Comparison of ENCODE assay signal across 18 mouse cellular contexts in the genomic region with DNA sequence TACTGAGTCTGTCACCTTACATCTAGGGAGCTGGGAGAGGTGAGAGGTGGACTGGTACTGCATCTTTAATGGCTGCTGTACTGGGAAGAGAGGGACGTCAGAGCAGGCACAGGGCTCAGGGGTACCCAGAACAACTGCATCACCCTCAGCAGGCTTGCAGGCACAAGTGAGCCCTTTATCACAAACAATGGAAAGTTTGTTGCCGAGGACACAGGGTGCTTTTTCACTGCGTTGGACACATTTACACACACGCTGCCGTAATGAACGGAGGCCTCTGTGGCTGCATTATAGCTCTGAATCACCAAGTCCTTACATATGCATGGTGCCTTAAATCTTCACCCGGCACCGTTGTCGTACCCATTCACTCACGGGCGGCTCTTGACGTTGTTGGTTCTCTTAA.
DNase-seq lines count a peak whose midpoint lies in the region; ATAC-seq and TF ChIP-seq lines count a peak whose summit lies in the region.
"Had no signal": no experiment of that assay in that cellular context is flagged by ENCODE, and none has a peak within 500 bp of the region (broad histone marks: within the 10 kb centered on the region; RNA-seq: fewer than 3 reads in every experiment).

No protein-coding gene starts in this region.

- peak; percentile 11 for DNase-seq in cerebellum, adult 9-11 months
- DNase-seq in cerebellum, adult 11 months: no peak
- DNase-seq in left cerebral cortex, adult 18-20 months (ENCODE audit: low spot score in 2 of 2): peak; percentile 6 to 8
- DNase-seq in left cerebral cortex, postnatal 10 days (ENCODE audit: extremely low spot score in 1 of 2, low spot score in 2 of 2): no peak
- DNase-seq in left cerebral cortex, postnatal 25 days (ENCODE audit: low spot score in 2 of 2): peak; percentile 14 to 29
- DNase-seq in lung, adult 2 months: no peak
- DNase-seq: adrenal gland, adult 2 months; gastrocnemius, postnatal 36 days; kidney, postnatal 36 days; liver; lung, embryonic 14.5 days had no signal

- intact Hi-C loops in left cerebral cortex, postnatal 10 days (cut with DNase I): no loop called here
- intact Hi-C loops in left cerebral cortex, postnatal 25 days (cut with DNase I): no loop called here

- TF ChIP-seq CTCF in cortical plate, adult 2 months (IDR thresholded peaks at IDR 0.05; ENCODE audit: extremely low read depth, insufficient read depth, low read length): no peak
- no peak for TF ChIP-seq CTCF in lung, adult 2 months (IDR thresholded peaks at IDR 0.05; ENCODE audit: insufficient read depth, low read length)

- H3K27ac ChIP-seq in cortical plate, adult 2 months (ENCODE audit: insufficient read depth, low read length): peak overlapping the region; percentile 69
- H3K27ac ChIP-seq: embryonic facial prominence, embryonic 15.5 days; forebrain, embryonic 13.5 days; hindbrain, embryonic 12.5 days; stomach, postnatal 0 days had no signal

- 87% methylated on average over 12 of the region's 12 CpGs for WGBS in lung, adult 2 months

- ATAC-seq in inflammation-experienced regulatory T-cells, adult 6 months: no peak
- ATAC-seq: forebrain, embryonic 13.5 days; intestine, postnatal 0 days had no signal

- no peak overlapping the region for H3K4me3 ChIP-seq in cortical plate, adult 2 months (ENCODE audit: insufficient read depth, low read length)
- H3K4me3 ChIP-seq in lung, adult 2 months (replicated peaks; ENCODE audit: extremely low read depth, low read depth, low read length): no peak overlapping the region
- H3K4me3 ChIP-seq: embryonic facial prominence, embryonic 15.5 days; forebrain, embryonic 13.5 days; hindbrain, embryonic 12.5 days had no signal

- H3K4me1 ChIP-seq in cortical plate, adult 2 months (ENCODE audit: control insufficient read depth, insufficient read depth, low read length): no peaks in the 10 kb centered on the region
- no peaks in the 10 kb centered on the region for H3K4me1 ChIP-seq in lung, adult 2 months (ENCODE audit: control insufficient read depth, insufficient read depth, low read length)
- H3K4me1 ChIP-seq: embryonic facial prominence, embryonic 15.5 days had no signal

- TF ChIP-seq POLR2A in cortical plate, adult 2 months (IDR thresholded peaks at IDR 0.05; ENCODE audit: extremely low read depth, insufficient read depth, low read length): no peak
- no peak for TF ChIP-seq POLR2A in lung, adult 2 months (IDR thresholded peaks at IDR 0.05; ENCODE audit: borderline replicate concordance, extremely low read depth, low read depth, low read length)

Comparison
In these comparisons a context has a peak if more than half of its experiments do, and no peak if none do; other contexts are left out.
1. DNase-seq: peak in cerebellum, adult 9-11 months (single experiment), left cerebral cortex, adult 18-20 months (2 of 2) and left cerebral cortex, postnatal 25 days (2 of 2); none in cerebellum, adult 11 months (single experiment), left cerebral cortex, postnatal 10 days (0 of 2) and lung, adult 2 months (single experiment).